Mouse (Mus musculus): ENCODE results near the gene Prr12.

Gene Prr12

GRCm38 (mm10) chr7:44999753-45000152 lies 52.9 kb downstream of the Prr12 start:
- DNase-seq (ENCODE audit: low spot score in 2 of 2) = no peak

GRCm38 (mm10) chr7:44998501-44998955 lies 54.2 kb downstream of the Prr12 start, which contains the start of gene Bcl2l12:
Gene Bcl2l12 (minus strand): TSS chr7:44998712.
- peak; percentile 55 to 72 for DNase-seq (ENCODE audit: low spot score in 2 of 2)

- no peak for DNase-seq (ENCODE audit: low spot score in 2 of 2)
Observed at GRCm38 (mm10) chr7:44997940-44998428, 54.7 kb downstream of the Prr12 start.

GRCm38 (mm10) chr7:44997231-44997939 lies 55.3 kb downstream of the Prr12 start, which contains the start of gene Irf3:
Gene Irf3 (plus strand): TSS chr7:44997648.
- DNase-seq (ENCODE audit: low spot score in 2 of 2) = peak; percentile 97 to 98

GRCm38 (mm10) chr7:44996672-44997071 lies 56.0 kb downstream of the Prr12 start:
- no peak for DNase-seq (ENCODE audit: low spot score in 2 of 2)

GRCm38 (mm10) chr7:44986879-44987718 lies 65.6 kb downstream of the Prr12 start:
- peak in 1 of 2 experiments; percentile 21 for DNase-seq (ENCODE audit: low spot score in 2 of 2)

- DNase-seq (ENCODE audit: low spot score in 2 of 2) = peak; percentile 99
Observed at GRCm38 (mm10) chr7:44986192-44986878, 66.3 kb downstream of the Prr12 start, which contains the start of gene Prmt1. Gene Prmt1 (minus strand): TSS chr7:44986568.

GRCm38 (mm10) chr7:44985595-44986191 lies 67.0 kb downstream of the Prr12 start:
- DNase-seq (ENCODE audit: low spot score in 2 of 2) = peak; percentile 43 to 62

- DNase-seq (ENCODE audit: low spot score in 2 of 2) = no peak
Observed at GRCm38 (mm10) chr7:44984833-44985164, 67.9 kb downstream of the Prr12 start.

- DNase-seq (ENCODE audit: low spot score in 2 of 2) = no peak
Observed at GRCm38 (mm10) chr7:44983944-44984832, 68.5 kb downstream of the Prr12 start.

GRCm38 (mm10) chr7:44983085-44983484 lies 69.6 kb downstream of the Prr12 start:
- DNase-seq (ENCODE audit: low spot score in 2 of 2) = peak; percentile 82 to 86

- no peak for DNase-seq (ENCODE audit: low spot score in 2 of 2)
Observed at GRCm38 (mm10) chr7:44981539-44981938, 71.1 kb downstream of the Prr12 start.

GRCm38 (mm10) chr7:44978300-44978699 lies 74.4 kb downstream of the Prr12 start:
- no peak for DNase-seq (ENCODE audit: low spot score in 2 of 2)
